Mouse (Mus musculus): Measurements from ENCODE around the gene Slc9a2. TPM values are rescaled to one million over a fixed set of nuclear protein-coding genes. Genes with fewer than 3 reads are reported as not detected.
"Not testable (repeated sequence)": the region's sequence is repeated elsewhere in the genome, so short reads cannot be mapped to it uniquely, and the experiment has no call there.

The Slc9a2 gene
- polyA plus RNA-seq, 1 experiment from 2014 or later, result not detected

GRCm38 (mm10) chr1:40714950-40715349, 34.6 kb downstream of the Slc9a2 start:
- H3K4me3 ChIP-seq (ENCODE audit: low read depth, low read length), result no peak overlapping the region
- no peaks in the 10 kb centered on the region for H3K27me3 ChIP-seq (ENCODE audit: insufficient read depth, low read length)
- H3K9me3 ChIP-seq (ENCODE audit: low read depth, low read length), result no peaks in the 10 kb centered on the region
- no peak overlapping the region for H3K27ac ChIP-seq (ENCODE audit: low read depth)
- ATAC-seq (ENCODE audit: insufficient read depth) (no peak), DNase-seq (no peak)
- 56% methylated on average over 9 of the region's 9 CpGs for WGBS
- no peaks in the 10 kb centered on the region for H3K4me1 ChIP-seq (ENCODE audit: insufficient read depth)
- H3K4me2 ChIP-seq, result no peak overlapping the region
- no peaks in the 10 kb centered on the region for H3K36me3 ChIP-seq (ENCODE audit: insufficient read depth)
- no peak for TF ChIP-seq CTCF (IDR thresholded peaks at IDR 0.05; ENCODE audit: low read depth)
- no peak overlapping the region for H3K9ac ChIP-seq

GRCm38 (mm10) chr1:40726051-40726450, 45.7 kb downstream of the Slc9a2 start:
- Histone ChIP-seq H3K9me3 (ENCODE audit: low read depth, low read length) (no peaks in the 10 kb centered on the region), H3K36me3 (ENCODE audit: insufficient read depth) (no peaks in the 10 kb centered on the region), H3K27ac (ENCODE audit: low read depth) (no peak overlapping the region), H3K4me3 (ENCODE audit: low read depth, low read length) (no peak overlapping the region), H3K9ac (no peak overlapping the region), H3K27me3 (ENCODE audit: insufficient read depth, low read length) (no peaks in the 10 kb centered on the region), H3K4me2 (no peak overlapping the region), H3K4me1 (ENCODE audit: insufficient read depth) (no peaks in the 10 kb centered on the region)
- ATAC-seq (ENCODE audit: insufficient read depth) (no peak), DNase-seq (no peak)
- 84% methylated on average over 10 of the region's 10 CpGs for WGBS
- no peak for TF ChIP-seq CTCF (IDR thresholded peaks at IDR 0.05; ENCODE audit: low read depth)

- Histone ChIP-seq H3K27me3 (ENCODE audit: insufficient read depth, low read length) (no peaks in the 10 kb centered on the region), H3K9ac (no peak overlapping the region), H3K9me3 (ENCODE audit: low read depth, low read length) (no peaks in the 10 kb centered on the region), H3K4me3 (ENCODE audit: low read depth, low read length) (no peak overlapping the region), H3K4me1 (ENCODE audit: insufficient read depth) (no peaks in the 10 kb centered on the region), H3K4me2 (no peak overlapping the region), H3K27ac (ENCODE audit: low read depth) (no peak overlapping the region), H3K36me3 (ENCODE audit: insufficient read depth) (no peaks in the 10 kb centered on the region)
- WGBS, result 80% methylated on average over 7 of the region's 7 CpGs
- ATAC-seq (ENCODE audit: insufficient read depth), result no peak
- no peak for TF ChIP-seq CTCF (IDR thresholded peaks at IDR 0.05; ENCODE audit: low read depth)
- DNase-seq, result no peak
Measured at GRCm38 (mm10) chr1:40727404-40727803, 47.0 kb downstream of the Slc9a2 start.

- H3K27ac ChIP-seq (ENCODE audit: low read depth), result no peak overlapping the region
- no peaks in the 10 kb centered on the region for H3K4me1 ChIP-seq (ENCODE audit: insufficient read depth)
- no peaks in the 10 kb centered on the region for H3K9me3 ChIP-seq (ENCODE audit: low read depth, low read length)
- DNase-seq (no peak), ATAC-seq (ENCODE audit: insufficient read depth) (no peak)
- no peak overlapping the region for H3K9ac ChIP-seq
- H3K36me3 ChIP-seq (ENCODE audit: insufficient read depth), result no peaks in the 10 kb centered on the region
- no peaks in the 10 kb centered on the region for H3K27me3 ChIP-seq (ENCODE audit: insufficient read depth, low read length)
- H3K4me2 ChIP-seq, result no peak overlapping the region
- 87% methylated on average over 1 of the region's 1 CpGs for WGBS
- H3K4me3 ChIP-seq (ENCODE audit: low read depth, low read length), result no peak overlapping the region
- no peak for TF ChIP-seq CTCF (IDR thresholded peaks at IDR 0.05; ENCODE audit: low read depth)
Measured at GRCm38 (mm10) chr1:40728636-40729035, 48.3 kb downstream of the Slc9a2 start.

- TF ChIP-seq CTCF (IDR thresholded peaks at IDR 0.05; ENCODE audit: low read depth), result no peak
- no peaks in the 10 kb centered on the region for H3K9me3 ChIP-seq (ENCODE audit: low read depth, low read length)
- no peaks in the 10 kb centered on the region for H3K4me1 ChIP-seq (ENCODE audit: insufficient read depth)
- H3K36me3 ChIP-seq (ENCODE audit: insufficient read depth), result no peaks in the 10 kb centered on the region
- no peak overlapping the region for H3K4me3 ChIP-seq (ENCODE audit: low read depth, low read length)
- WGBS, result 63% methylated on average over 8 of the region's 8 CpGs
- no peak for ATAC-seq (ENCODE audit: insufficient read depth)
- H3K4me2 ChIP-seq, result no peak overlapping the region
- no peak overlapping the region for H3K9ac ChIP-seq
- DNase-seq, result no peak
- no peaks in the 10 kb centered on the region for H3K27me3 ChIP-seq (ENCODE audit: insufficient read depth, low read length)
- H3K27ac ChIP-seq (ENCODE audit: low read depth), result no peak overlapping the region
Measured at GRCm38 (mm10) chr1:40737671-40738070, 57.3 kb downstream of the Slc9a2 start.

GRCm38 (mm10) chr1:40738246-40738645, 57.9 kb downstream of the Slc9a2 start:
- not testable (repeated sequence) for H3K9me3 ChIP-seq (ENCODE audit: low read depth, low read length); H3K36me3 ChIP-seq (ENCODE audit: insufficient read depth); H3K4me3 ChIP-seq (ENCODE audit: low read depth, low read length); H3K27me3 ChIP-seq (ENCODE audit: insufficient read depth, low read length); H3K4me2 ChIP-seq; H3K4me1 ChIP-seq (ENCODE audit: insufficient read depth); ATAC-seq (ENCODE audit: insufficient read depth); H3K27ac ChIP-seq (ENCODE audit: low read depth); DNase-seq; H3K9ac ChIP-seq
- 89% methylated on average over 9 of the region's 9 CpGs for WGBS

- Histone ChIP-seq H3K9me3 (ENCODE audit: low read depth, low read length) (no peaks in the 10 kb centered on the region), H3K27ac (ENCODE audit: low read depth) (no peak overlapping the region), H3K36me3 (ENCODE audit: insufficient read depth) (no peaks in the 10 kb centered on the region), H3K27me3 (ENCODE audit: insufficient read depth, low read length) (no peaks in the 10 kb centered on the region), H3K9ac (no peak overlapping the region), H3K4me1 (ENCODE audit: insufficient read depth) (no peaks in the 10 kb centered on the region), H3K4me2 (no peak overlapping the region), H3K4me3 (ENCODE audit: low read depth, low read length) (no peak overlapping the region)
- DNase-seq (no peak), ATAC-seq (ENCODE audit: insufficient read depth) (no peak)
- TF ChIP-seq CTCF (IDR thresholded peaks at IDR 0.05; ENCODE audit: low read depth), result no peak
- 51% methylated on average over 2 of the region's 2 CpGs for WGBS
Measured at GRCm38 (mm10) chr1:40740739-40741138, 60.4 kb downstream of the Slc9a2 start.

- DNase-seq, result no peak
- H3K4me3 ChIP-seq (ENCODE audit: low read depth, low read length), result no peak overlapping the region
- no peak overlapping the region for H3K4me2 ChIP-seq
- no peak overlapping the region for H3K27ac ChIP-seq (ENCODE audit: low read depth)
- no peaks in the 10 kb centered on the region for H3K9me3 ChIP-seq (ENCODE audit: low read depth, low read length)
- H3K9ac ChIP-seq, result no peak overlapping the region
- H3K4me1 ChIP-seq (ENCODE audit: insufficient read depth), result no peaks in the 10 kb centered on the region
- no peak for ATAC-seq (ENCODE audit: insufficient read depth)
- 72% methylated on average over 5 of the region's 5 CpGs for WGBS
- no peaks in the 10 kb centered on the region for H3K27me3 ChIP-seq (ENCODE audit: insufficient read depth, low read length)
- H3K36me3 ChIP-seq (ENCODE audit: insufficient read depth), result no peaks in the 10 kb centered on the region
- TF ChIP-seq CTCF (IDR thresholded peaks at IDR 0.05; ENCODE audit: low read depth), result no peak
Measured at GRCm38 (mm10) chr1:40746089-40746488, 65.7 kb downstream of the Slc9a2 start.
